Mouse (Mus musculus) liver, adult 2 months (tissue): ENCODE results near the gene Igsf3.

Source experiments
- CTCF ChIP-seq: fragments of 200-500 bp; IDR thresholded peaks from 2 replicates; pipeline ENCODE4 v1.5.1; 2011; ENCODE audit warnings: low read depth, low read length, control low read depth
- POLR2A ChIP-seq: fragments of 200-500 bp; IDR thresholded peaks from 2 replicates; pipeline ENCODE4 v1.6.1; 2011; ENCODE audit warnings: low read length, control low read depth; ENCODE audit not compliant: insufficient read depth; ENCODE audit errors: extremely low read depth

DNA sequence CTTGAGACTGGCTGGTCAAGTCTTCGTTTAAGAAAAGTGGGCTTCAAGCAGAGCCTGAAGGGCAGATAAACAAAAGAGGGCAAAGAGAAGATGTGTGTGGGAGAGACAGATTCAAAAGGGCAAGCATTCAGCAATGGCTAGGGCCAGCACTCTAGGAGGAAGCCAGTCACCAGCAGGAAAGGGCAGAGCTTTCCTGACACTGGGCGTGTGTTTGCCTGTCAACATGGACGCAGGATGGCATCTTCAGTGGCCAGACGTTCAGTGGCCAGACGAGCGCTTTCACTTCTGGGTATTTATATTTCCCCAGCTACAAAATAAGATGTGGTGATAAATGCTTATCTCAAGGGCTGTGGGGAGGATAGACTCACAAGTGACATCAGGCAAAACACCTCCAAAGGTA lies 123.0 kb downstream of the Igsf3 start:
- TF ChIP-seq CTCF (no peak), POLR2A (no peak)
